Mouse (Mus musculus): ENCODE data around the gene Slc26a11.

Gene Slc26a11

DNA sequence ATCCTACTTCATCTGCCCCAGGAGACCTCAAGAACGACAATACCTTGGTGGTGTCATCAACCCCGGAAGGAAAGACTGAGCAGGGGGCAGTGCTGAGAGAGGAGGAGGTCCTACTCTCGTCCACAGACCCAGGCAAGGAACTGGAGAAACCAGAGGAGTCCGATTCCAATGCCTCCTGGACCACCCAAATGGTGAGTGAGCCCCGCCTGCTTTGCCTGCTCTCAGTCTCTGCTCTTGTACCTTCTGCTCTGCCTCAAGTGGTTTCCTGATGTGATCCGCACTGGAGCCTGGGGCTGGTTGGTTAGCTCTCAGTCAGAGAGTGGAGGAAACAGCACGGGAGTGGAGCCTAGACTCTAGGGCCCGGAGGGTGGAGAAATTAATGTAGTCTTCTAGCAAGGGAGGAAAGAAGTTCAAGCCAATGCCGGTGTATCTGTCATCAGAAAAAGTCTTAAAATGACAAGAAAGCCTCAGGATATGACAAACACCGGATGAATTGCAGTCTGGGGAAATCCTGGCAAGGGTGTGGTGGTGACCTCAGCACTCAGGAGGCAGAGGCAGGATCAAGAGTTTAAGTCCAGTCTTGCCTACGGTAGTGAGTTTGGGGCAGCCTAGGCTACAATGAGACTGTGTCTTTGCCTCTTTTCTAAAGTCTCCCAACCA is 47.3 kb downstream of the Slc26a11 start:
- DNase-seq (ENCODE audit: low spot score) = no peak

DNA sequence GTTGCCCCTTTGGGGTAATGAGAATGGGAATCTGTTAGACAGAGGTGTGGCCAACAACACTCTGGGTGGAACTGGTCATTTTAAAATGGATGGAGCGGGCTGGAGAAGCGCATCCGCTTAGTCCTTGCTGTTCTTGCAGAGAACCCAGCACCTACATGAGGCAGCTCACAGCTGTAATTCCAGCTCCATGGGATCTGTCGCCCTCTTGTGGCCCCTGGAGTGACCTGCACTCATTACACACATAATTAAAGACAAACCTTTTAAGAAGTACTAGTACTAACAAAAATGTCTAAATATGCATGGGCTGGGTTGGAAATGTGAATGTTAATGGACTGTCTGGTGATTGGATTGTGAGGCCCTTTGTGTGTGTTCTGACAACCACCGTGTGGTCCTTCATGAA is 49.3 kb downstream of the Slc26a11 start:
- peak; percentile 76 for DNase-seq (ENCODE audit: low spot score)

DNA sequence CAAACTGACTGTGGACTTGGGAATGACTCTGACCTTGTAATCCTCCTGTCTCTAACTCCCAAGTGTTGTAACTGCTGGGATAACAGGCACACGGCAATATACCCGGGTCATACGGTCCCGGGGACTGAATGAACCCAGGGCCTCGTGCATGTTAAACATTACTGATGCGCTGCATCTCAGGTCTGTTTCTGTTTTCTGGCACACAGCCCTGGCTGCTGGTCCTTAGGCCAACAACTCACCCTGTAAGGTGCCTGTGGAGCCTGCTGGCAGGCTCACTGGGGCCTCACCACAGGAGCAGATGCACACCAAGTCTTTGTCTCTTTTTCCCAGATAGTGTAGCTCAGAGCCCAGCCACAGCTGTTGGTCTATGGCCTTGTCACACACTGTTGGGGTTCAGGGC is 52.0 kb downstream of the Slc26a11 start:
- DNase-seq (ENCODE audit: low spot score) = no peak

DNA sequence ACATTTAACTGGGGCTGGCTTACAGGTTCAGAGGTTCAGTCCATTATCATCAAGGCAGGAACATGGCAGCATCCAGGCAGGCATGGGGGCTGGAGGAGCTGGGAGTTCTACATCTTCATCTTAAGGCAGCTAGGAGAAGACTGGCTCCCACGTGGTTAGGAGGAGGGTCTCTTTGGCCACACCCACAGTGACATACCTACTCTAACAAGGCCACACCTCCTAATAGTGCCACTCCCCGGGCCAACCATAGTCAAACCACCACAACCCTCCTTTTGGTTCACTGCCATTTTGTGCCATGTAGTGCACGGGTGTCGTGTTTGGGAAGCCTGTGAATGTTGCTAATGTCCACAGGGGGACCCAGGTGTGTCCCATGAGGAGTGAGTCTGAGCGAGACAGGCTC is 52.6 kb downstream of the Slc26a11 start:
- DNase-seq (ENCODE audit: low spot score) = no peak

DNA sequence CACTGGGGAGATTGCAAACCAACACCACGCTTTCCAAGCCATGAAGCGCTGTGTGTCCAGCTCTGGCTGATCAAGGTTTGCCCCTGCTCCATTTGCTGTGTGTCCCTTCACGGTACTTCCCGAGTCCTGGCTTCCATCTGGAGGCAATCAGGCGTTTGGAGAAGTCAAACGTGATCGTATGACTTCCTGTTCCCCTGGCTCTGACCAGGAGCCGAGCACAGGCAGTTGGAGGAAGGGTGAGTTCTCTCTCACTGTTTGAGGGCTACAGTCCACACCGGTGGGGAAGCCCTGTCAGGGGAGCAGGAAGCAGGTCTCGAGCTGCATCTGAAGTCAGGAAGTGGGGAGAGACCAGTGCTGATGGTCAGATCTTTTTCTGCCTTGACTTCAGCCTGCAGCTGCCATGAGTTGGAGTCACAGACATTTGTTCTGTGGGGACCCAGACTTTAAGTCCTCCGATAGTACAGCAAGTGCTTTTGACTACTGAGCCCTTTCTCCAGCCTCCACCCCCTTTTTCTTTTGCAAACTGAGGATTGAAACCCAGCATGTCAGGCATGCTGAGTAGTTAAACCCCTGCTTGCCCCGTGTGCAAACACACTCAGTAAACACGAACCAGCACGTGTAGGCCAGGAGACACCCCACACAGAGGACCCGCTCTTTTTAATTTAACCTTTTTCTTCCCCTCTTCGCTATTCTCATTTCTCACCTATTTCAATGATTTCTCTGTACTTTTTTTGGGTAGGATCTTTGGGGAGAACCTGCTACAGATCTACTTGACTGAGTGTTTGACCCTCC is 64.2 kb downstream of the Slc26a11 start:
- DNase-seq (ENCODE audit: low spot score) = no peak

DNA sequence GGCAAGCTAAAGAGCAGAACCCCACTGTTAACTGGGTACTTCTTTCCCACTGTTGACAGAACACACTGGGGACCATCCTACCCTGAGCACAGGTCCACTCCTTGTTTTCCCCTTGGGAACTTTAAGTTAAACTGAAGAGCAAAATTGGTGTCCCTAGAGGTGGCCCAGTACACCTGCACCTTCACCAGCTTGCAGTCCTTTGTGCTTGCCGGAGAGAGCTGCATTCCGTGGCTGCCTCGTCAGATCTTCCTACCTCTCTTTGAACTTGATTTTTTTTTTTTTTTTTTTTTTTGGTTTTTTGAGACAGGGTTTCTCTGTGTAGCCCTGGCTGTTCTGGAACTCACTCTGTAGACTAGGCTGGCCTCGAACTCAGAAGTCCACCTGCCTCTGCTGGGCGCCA is 65.1 kb downstream of the Slc26a11 start:
- no peak for DNase-seq (ENCODE audit: low spot score)

DNA sequence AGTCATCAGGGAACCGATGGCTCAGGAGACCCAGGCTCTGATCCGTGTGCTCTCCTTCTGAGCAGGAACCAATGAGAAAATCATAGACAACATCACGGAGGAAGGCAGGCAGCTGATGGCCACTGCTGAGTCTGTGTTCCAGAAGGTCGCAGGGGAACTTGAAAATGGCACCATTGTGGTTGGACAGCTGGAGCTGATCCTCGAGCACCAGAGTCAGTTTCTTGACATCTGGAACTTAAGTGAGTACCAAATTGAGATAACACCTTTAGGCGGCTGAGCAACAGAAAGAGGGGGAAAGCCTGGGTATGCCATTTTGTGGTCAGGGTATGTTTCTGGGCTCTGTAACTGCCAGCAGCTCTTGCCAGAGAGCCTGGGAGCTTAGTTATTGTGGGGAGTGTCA is 72.1 kb downstream of the Slc26a11 start:
- DNase-seq (ENCODE audit: low spot score) = no peak

DNA sequence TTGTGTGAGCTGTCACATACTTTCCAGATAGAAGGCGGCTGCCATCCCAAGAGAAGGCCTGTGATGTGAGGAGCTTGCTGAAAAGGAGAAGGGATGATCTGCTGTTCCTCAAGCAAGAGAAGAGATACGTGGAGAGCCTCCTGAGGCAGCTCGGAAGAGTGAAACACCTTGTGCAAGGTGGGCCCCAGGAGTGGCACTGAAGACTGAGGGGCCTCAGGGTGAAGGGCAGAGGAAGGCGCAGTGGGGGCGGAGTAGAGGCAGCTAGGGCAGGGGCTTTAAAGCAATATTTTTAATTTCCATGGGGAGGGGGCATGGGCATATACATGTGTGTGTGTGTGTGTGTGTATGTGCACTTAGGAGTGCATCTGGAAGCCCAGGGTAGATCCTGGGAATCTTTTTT is 72.6 kb downstream of the Slc26a11 start:
- DNase-seq (ENCODE audit: low spot score) = no peak

DNA sequence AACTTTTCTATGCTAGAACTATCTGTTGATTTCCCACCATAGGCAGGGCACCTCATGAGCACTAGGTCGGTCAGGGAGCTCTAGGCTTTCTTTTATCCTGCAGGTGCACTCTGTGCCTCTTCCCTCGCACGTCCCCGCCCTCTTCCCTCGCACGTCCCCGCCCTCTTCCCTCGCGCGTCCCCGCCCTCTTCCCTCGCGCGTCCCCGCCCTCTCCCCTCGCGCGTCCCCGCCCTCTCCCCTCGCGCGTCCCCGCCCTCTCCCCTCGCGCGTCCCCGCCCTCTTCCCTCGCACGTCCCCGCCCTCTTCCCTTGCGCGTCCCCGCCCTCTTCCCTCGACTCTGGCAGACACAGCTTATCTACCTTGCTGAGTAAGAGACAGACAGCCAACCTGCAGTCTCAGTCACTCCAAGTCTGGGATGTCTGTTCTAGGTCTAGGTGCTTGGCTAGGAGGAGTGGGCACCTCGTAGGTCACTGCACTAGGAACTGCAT is 73.3 kb downstream of the Slc26a11 start:
- DNase-seq (ENCODE audit: low spot score) = peak; percentile 71

Data from retina, embryonic 14.5 days (tissue).